Mouse (Mus musculus) heart, embryonic 12.5 days (tissue): ENCODE data around the gene Ptges3l. TPM values are rescaled to one million over a fixed set of nuclear protein-coding genes. Genes with fewer than 3 reads are reported as not detected.

Experiments
- microRNA-seq: library from miRNA; unstranded; fragments of <30 nt; microRNA quantifications from one replicate; pipeline ENCODE4, GENCODE M21; 2017
- polyA plus RNA-seq: library from polyadenylated mRNA; unstranded; fragments of >200 nt; fragmentation: Nextera tagmentation; extraction: Ambion mirVana; gene quantifications from 2 replicates; pipeline ENCODE4 v1.2.1, GENCODE M21; 2016

The Ptges3l gene
- polyA plus RNA-seq, 1 experiment from 2014 or later, result 80.3 TPM

Small RNAs within 50 kb of the gene (microRNA-seq; reads per million reads assigned to microRNA genes)
- gene Mir6929, result 1.9 reads per million

Other genes with a start within 250 kb of the Ptges3l start
- 0.15 and 0.36 TPM in 2 replicates for gene Ccr10, start 249.9 kb downstream of the Ptges3l start, polyA plus RNA-seq
- gene Ezh1, start 198.9 kb downstream of the Ptges3l start, polyA plus RNA-seq, result 14.9 and 16.1 TPM in 2 replicates
- gene Ramp2, start 179.3 kb downstream of the Ptges3l start, polyA plus RNA-seq, result 233 and 245 TPM in 2 replicates
- 98.8 and 101 TPM in 2 replicates for gene Vps25, start 171.6 kb downstream of the Ptges3l start, polyA plus RNA-seq
- 14.0 TPM in 2 replicates for gene Wnk4, start 164.8 kb downstream of the Ptges3l start, polyA plus RNA-seq
- 0.81 and 1.5 TPM in 2 replicates for gene Cntd1, start 146.3 kb downstream of the Ptges3l start, polyA plus RNA-seq
- gene Coa3, start 146.2 kb downstream of the Ptges3l start, polyA plus RNA-seq, result 165 and 171 TPM in 2 replicates
- gene Becn1, start 123.0 kb downstream of the Ptges3l start, polyA plus RNA-seq, result 141 TPM in 2 replicates
- 131 and 136 TPM in 2 replicates for gene Psme3, start 109.1 kb downstream of the Ptges3l start, polyA plus RNA-seq
- gene Aoc2, start 100.3 kb downstream of the Ptges3l start, polyA plus RNA-seq, result 1.3 and 1.5 TPM in 2 replicates
- 0.06 and 0.17 TPM in 2 replicates for gene Aoc3, start 94.7 kb downstream of the Ptges3l start, polyA plus RNA-seq
- gene G6pc, start 57.8 kb downstream of the Ptges3l start, polyA plus RNA-seq, result not detected in 2 replicates
- gene Aarsd1, start 7.7 kb downstream of the Ptges3l start, polyA plus RNA-seq, result 42.9 and 55.5 TPM in 2 replicates
- 6.7 and 14.0 TPM in 2 replicates for gene Gm27029, start 537 bp downstream of the Ptges3l start, polyA plus RNA-seq
- gene Rundc1, start 248 bp downstream of the Ptges3l start, polyA plus RNA-seq, result 17.3 and 17.4 TPM in 2 replicates
- gene Rpl27, start 17.0 kb upstream of the Ptges3l start, polyA plus RNA-seq, result 247 and 258 TPM in 2 replicates
- gene Ifi35, start 23.1 kb upstream of the Ptges3l start, polyA plus RNA-seq, result 11.5 and 12.3 TPM in 2 replicates
- 30.5 and 31.9 TPM in 2 replicates for gene Rnd2, start 39.7 kb upstream of the Ptges3l start, polyA plus RNA-seq
- 39.3 and 40.4 TPM in 2 replicates for gene Vat1, start 40.9 kb upstream of the Ptges3l start, polyA plus RNA-seq
- gene Brca1, start 126.6 kb upstream of the Ptges3l start, polyA plus RNA-seq, result 10.4 and 13.3 TPM in 2 replicates
- 77.7 and 78.7 TPM in 2 replicates for gene Nbr1, start 126.8 kb upstream of the Ptges3l start, polyA plus RNA-seq
- gene Tmem106a, start 156.9 kb upstream of the Ptges3l start, polyA plus RNA-seq, result 4.0 and 4.5 TPM in 2 replicates
- gene Gm11634, start 173.9 kb upstream of the Ptges3l start, polyA plus RNA-seq, result not detected in 2 replicates
- gene Rdm1, start 201.9 kb upstream of the Ptges3l start, polyA plus RNA-seq, result 28.3 and 36.2 TPM in 2 replicates
- gene Arl4d, start 240.2 kb upstream of the Ptges3l start, polyA plus RNA-seq, result 10.0 and 10.3 TPM in 2 replicates